In genomic region chr10:77506961-77507577, GRCm38 (mm10) we compare ENCODE assay signal across 12 mouse cellular contexts. TPM values are rescaled to one million over a fixed set of nuclear protein-coding genes. Genes with fewer than 3 reads are reported as not detected.
DNase-seq lines count a peak whose midpoint lies in the region; ATAC-seq and TF ChIP-seq lines count a peak whose summit lies in the region.
"Had no signal": no experiment of that assay in that cellular context is flagged by ENCODE, and none has a peak within 500 bp of the region (broad histone marks: within the 10 kb centered on the region; RNA-seq: fewer than 3 reads in every experiment).

No protein-coding gene starts in this region.

- no peak for DNase-seq in hindbrain, embryonic 14.5 days (ENCODE audit: low spot score)
- DNase-seq in gastrocnemius, postnatal 14 days: peak; percentile 51
- peak; percentile 84 for DNase-seq in kidney, postnatal 14 days
- DNase-seq in thymus, postnatal 10 days (ENCODE audit: low spot score in 2 of 2): no peak
- DNase-seq in urinary bladder, adult 18-20 months (ENCODE audit: low spot score in 2 of 2): no peak
- DNase-seq in embryo, embryonic 9.5 days (ENCODE audit: extremely low spot score): no peak
- DNase-seq: midbrain, embryonic 14.5 days; thymus, adult 2 months had no signal

- peak; percentile 19 for ATAC-seq in hindbrain, embryonic 16.5 days
- no peak for ATAC-seq in hindbrain, embryonic 14.5 days (ENCODE audit: low FRiP score)

- H3K27me3 ChIP-seq in hindbrain, embryonic 16.5 days (replicated peaks; ENCODE audit: control insufficient read depth, insufficient read depth, low read length): no peaks in the 10 kb centered on the region
- no peaks in the 10 kb centered on the region for H3K27me3 ChIP-seq in hindbrain, embryonic 14.5 days (ENCODE audit: control insufficient read depth, insufficient read depth, low read length)
- H3K27me3 ChIP-seq: embryonic facial prominence, embryonic 13.5 days had no signal

- peaks cover 21% of the 10 kb centered on the region for H3K36me3 ChIP-seq in hindbrain, embryonic 16.5 days (ENCODE audit: control insufficient read depth, insufficient read depth, low read length)
- H3K36me3 ChIP-seq in hindbrain, embryonic 14.5 days (replicated peaks; ENCODE audit: control insufficient read depth, insufficient read depth): peaks cover 47% of the 10 kb centered on the region

- no peak overlapping the region for H3K9ac ChIP-seq in hindbrain, embryonic 16.5 days (ENCODE audit: low read depth, low read length)
- no peak overlapping the region for H3K9ac ChIP-seq in hindbrain, embryonic 14.5 days
- H3K9ac ChIP-seq: embryonic facial prominence, embryonic 13.5 days had no signal

- intact Hi-C loops in gastrocnemius, postnatal 14 days (cut with DNase I; ENCODE audit: low total_unique reads): loop anchor here (5.0 kb wide), 1 partner anchor 150 kb away; no protein-coding TSS in a partner anchor

- no peak for TF ChIP-seq POLR2A in bone marrow, adult 2 months (IDR thresholded peaks at IDR 0.05; ENCODE audit: borderline replicate concordance, control insufficient read depth, low read depth, low read length)

- H3K4me3 ChIP-seq in hindbrain, embryonic 16.5 days (ENCODE audit: low read length): no peak overlapping the region
- no peak overlapping the region for H3K4me3 ChIP-seq in hindbrain, embryonic 14.5 days (replicated peaks; ENCODE audit: low read length)
- no peak overlapping the region for H3K4me3 ChIP-seq in bone marrow, adult 2 months (replicated peaks; ENCODE audit: control insufficient read depth, low read depth, low read length)
- H3K4me3 ChIP-seq: embryonic facial prominence, embryonic 13.5 days; limb, embryonic 10.5 days had no signal

- 87% methylated on average over 13 of the region's 13 CpGs for WGBS in hindbrain, embryonic 16.5 days
- 87% methylated on average over 13 of the region's 13 CpGs for WGBS in hindbrain, embryonic 14.5 days
- 76% methylated on average over 13 of the region's 13 CpGs for WGBS in bone marrow, adult 2 months

- TF ChIP-seq CTCF in bone marrow, adult 2 months (IDR thresholded peaks at IDR 0.05; ENCODE audit: control insufficient read depth, insufficient read depth, low read length): no peak

- no peak overlapping the region for H3K4me2 ChIP-seq in hindbrain, embryonic 16.5 days (ENCODE audit: low read length)
- no peak overlapping the region for H3K4me2 ChIP-seq in hindbrain, embryonic 14.5 days (replicated peaks)
- H3K4me2 ChIP-seq: embryonic facial prominence, embryonic 13.5 days had no signal

- H3K4me1 ChIP-seq in hindbrain, embryonic 16.5 days (ENCODE audit: control insufficient read depth, insufficient read depth, low read depth, low read length): peaks cover 8% of the 10 kb centered on the region
- H3K4me1 ChIP-seq in hindbrain, embryonic 14.5 days (replicated peaks; ENCODE audit: control insufficient read depth, insufficient read depth, low read length): no peaks in the 10 kb centered on the region
- H3K4me1 ChIP-seq in bone marrow, adult 2 months (ENCODE audit: control insufficient read depth, insufficient read depth, low read length): no peaks in the 10 kb centered on the region; the same call in 1 of the 2 replicates

- H3K27ac ChIP-seq in hindbrain, embryonic 16.5 days (ENCODE audit: low read depth, low read length): 0 out of 2 replicates have a peak overlapping the region, but pooled peaks have one; percentile 13
- no peak overlapping the region for H3K27ac ChIP-seq in hindbrain, embryonic 14.5 days
- peak overlapping the region; percentile 15; the same call in 1 of the 2 replicates for H3K27ac ChIP-seq in bone marrow, adult 2 months (ENCODE audit: control insufficient read depth, insufficient read depth, low read depth, low read length, poor library complexity)
- H3K27ac ChIP-seq: embryonic facial prominence, embryonic 13.5 days; limb, embryonic 10.5 days had no signal

- H3K9me3 ChIP-seq in hindbrain, embryonic 16.5 days (ENCODE audit: control insufficient read depth, low read length): no peaks in the 10 kb centered on the region
- H3K9me3 ChIP-seq in hindbrain, embryonic 14.5 days (ENCODE audit: control insufficient read depth, low read length): no peaks in the 10 kb centered on the region
- H3K9me3 ChIP-seq: embryonic facial prominence, embryonic 13.5 days; limb, embryonic 10.5 days had no signal

RNA-seq across cellular contexts. Expression of gene Fam207a, which starts 8.5 kb away (rescaled TPM):
- 43.5 and 43.8 TPM in 2 replicates for polyA plus RNA-seq in hindbrain, embryonic 16.5 days (2015; fragmentation: Nextera tagmentation; extraction: Ambion mirVana)
- 37.7 and 41.0 TPM in 2 replicates for polyA plus RNA-seq in hindbrain, embryonic 14.5 days (2014; fragmentation: Nextera tagmentation; extraction: Ambion mirVana)
- polyA plus RNA-seq in bone marrow, adult 2 months (2011; ENCODE audit: insufficient read depth, insufficient read length, low replicate concordance, missing spikeins): 12.3 and 29.2 TPM in 2 replicates
- 10 to 100 TPM in 1 of 2 experiments, 1 to 10 TPM in 1; 7.9 to 10.0 TPM for total RNA-seq in gastrocnemius, postnatal 14 days (2021)

RNA-seq across cellular contexts. Expression of gene Itgb2, which starts 23.0 kb away (rescaled TPM):
- polyA plus RNA-seq in hindbrain, embryonic 16.5 days (2015; fragmentation: Nextera tagmentation; extraction: Ambion mirVana): 0.92 and 1.1 TPM in 2 replicates
- polyA plus RNA-seq in hindbrain, embryonic 14.5 days (2014; fragmentation: Nextera tagmentation; extraction: Ambion mirVana): 0.99 and 1.1 TPM in 2 replicates
- polyA plus RNA-seq in bone marrow, adult 2 months (2011; ENCODE audit: insufficient read depth, insufficient read length, low replicate concordance, missing spikeins): 27.2 and 69.1 TPM in 2 replicates
- 1 to 10 TPM; 1.8 to 2.1 TPM for total RNA-seq in gastrocnemius, postnatal 14 days (2021)

Comparison
In these comparisons a context has a peak if more than half of its experiments do, and no peak if none do; other contexts are left out.
1. DNase-seq: peak in gastrocnemius, postnatal 14 days (single experiment) and kidney, postnatal 14 days (single experiment); none in hindbrain, embryonic 14.5 days (single experiment), thymus, postnatal 10 days (0 of 2), urinary bladder, adult 18-20 months (0 of 2) and embryo, embryonic 9.5 days (single experiment).
2. RNA of gene Itgb2, which starts 23.0 kb away (polyA plus RNA-seq): 27.2 to 69.1 TPM in bone marrow, adult 2 months; 0.92 to 1.1 TPM in hindbrain, embryonic 16.5 days and 0.99 to 1.1 TPM in hindbrain, embryonic 14.5 days; every median in the first group is over 10 times any median in the second.